Comparison of ENCODE assay signal across 8 mouse cellular contexts in the genomic region with DNA sequence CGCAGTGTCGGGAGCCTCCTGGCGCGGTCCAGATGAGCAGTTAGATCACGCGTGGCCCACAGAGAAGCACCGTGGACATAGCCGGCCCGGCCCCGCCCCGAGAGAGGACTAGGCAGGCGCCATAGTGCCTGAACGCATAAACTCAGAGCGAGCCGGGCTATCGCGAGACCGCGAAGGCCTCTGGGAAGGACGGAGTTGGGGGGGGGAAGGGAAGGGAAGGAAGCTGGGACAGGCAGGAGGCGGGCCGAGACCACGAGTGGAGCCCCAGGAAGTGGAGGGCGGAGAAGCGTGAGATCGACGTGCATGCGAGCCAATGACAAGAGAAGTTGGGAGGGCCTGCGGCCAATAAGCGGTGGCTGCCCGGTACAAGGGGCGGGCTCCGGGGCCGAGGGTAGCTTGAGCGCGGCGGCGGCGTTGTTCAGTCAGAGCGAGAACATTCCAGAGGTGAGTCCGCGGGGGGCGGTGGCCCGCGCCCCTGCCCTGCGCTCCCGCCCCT. TPM values are rescaled to one million over a fixed set of nuclear protein-coding genes. Genes with fewer than 3 reads are reported as not detected.
DNase-seq lines count a peak whose midpoint lies in the region; ATAC-seq and TF ChIP-seq lines count a peak whose summit lies in the region.

A gene (plus strand): TSS at position 221 of the 496 bp plus-strand sequence.

- H3K36me3 ChIP-seq in heart, embryonic 12.5 days, result peaks cover 34% of the 10 kb centered on the region
- H3K36me3 ChIP-seq in kidney, postnatal 0 days (ENCODE audit: insufficient read depth, low read length), result peaks cover 23% of the 10 kb centered on the region
- H3K36me3 ChIP-seq in liver, embryonic 11.5 days (ENCODE audit: control insufficient read depth, insufficient read depth, low read length), result peaks cover 29% of the 10 kb centered on the region
- peaks cover 38% of the 10 kb centered on the region for H3K36me3 ChIP-seq in stomach, embryonic 14.5 days (ENCODE audit: control insufficient read depth, insufficient read depth, low read length)

- H3K27ac ChIP-seq in heart, embryonic 12.5 days (ENCODE audit: poor library complexity, severe bottlenecking), result peak within 1 kb of the TSS; percentile 98
- peak within 1 kb of the TSS; percentile 100 for H3K27ac ChIP-seq in kidney, postnatal 0 days
- peak within 1 kb of the TSS; percentile 98 for H3K27ac ChIP-seq in liver, embryonic 11.5 days (ENCODE audit: low read depth, low read length)
- H3K27ac ChIP-seq in stomach, embryonic 14.5 days (ENCODE audit: low read length), result peak within 1 kb of the TSS; percentile 98

- WGBS in heart, embryonic 12.5 days, result under 1% methylated on average over 46 of the region's 47 CpGs
- under 1% methylated on average over 31 of the region's 47 CpGs for WGBS in kidney, postnatal 0 days
- 0% methylated on average over 43 of the region's 47 CpGs for WGBS in liver, embryonic 11.5 days
- under 1% methylated on average over 42 of the region's 47 CpGs for WGBS in stomach, embryonic 14.5 days

- H3K9me3 ChIP-seq in heart, embryonic 12.5 days (replicated peaks), result no peaks in the 10 kb centered on the region
- H3K9me3 ChIP-seq in kidney, postnatal 0 days (replicated peaks; ENCODE audit: low read length), result no peaks in the 10 kb centered on the region
- H3K9me3 ChIP-seq in liver, embryonic 11.5 days (ENCODE audit: control insufficient read depth, low read length), result no peaks in the 10 kb centered on the region
- no peaks in the 10 kb centered on the region for H3K9me3 ChIP-seq in stomach, embryonic 14.5 days (ENCODE audit: control insufficient read depth, low read depth, low read length)

- H3K27me3 ChIP-seq in heart, embryonic 12.5 days (replicated peaks), result no peaks in the 10 kb centered on the region
- H3K27me3 ChIP-seq in kidney, postnatal 0 days (ENCODE audit: insufficient read depth, low read length), result no peaks in the 10 kb centered on the region
- H3K27me3 ChIP-seq in liver, embryonic 11.5 days (replicated peaks; ENCODE audit: control insufficient read depth, insufficient read depth, low read length), result no peaks in the 10 kb centered on the region
- no peaks in the 10 kb centered on the region for H3K27me3 ChIP-seq in stomach, embryonic 14.5 days (ENCODE audit: control insufficient read depth, insufficient read depth, low read length)

- DNase-seq in CD4-positive helper T cell, adult 2 months (ENCODE audit: low read depth, low spot score), result peak; percentile 99
- peak; percentile 98 for DNase-seq in brain, embryonic 18.5 days (ENCODE audit: low read depth, low spot score)
- DNase-seq in kidney, postnatal 0 days (ENCODE audit: low spot score), result peak; percentile 99
- DNase-seq in liver, embryonic 11.5 days (ENCODE audit: low spot score), result peak; percentile 99
- DNase-seq in naive thymus-derived CD4-positive, alpha-beta T cell, adult 2 months (ENCODE audit: low read depth), result peak; percentile 99

- H3K4me2 ChIP-seq in heart, embryonic 12.5 days, result peak within 1 kb of the TSS; percentile 85
- peak within 1 kb of the TSS; percentile 86 for H3K4me2 ChIP-seq in kidney, postnatal 0 days (ENCODE audit: low read length)
- peak within 1 kb of the TSS; percentile 94 for H3K4me2 ChIP-seq in liver, embryonic 11.5 days
- H3K4me2 ChIP-seq in stomach, embryonic 14.5 days (replicated peaks; ENCODE audit: low read depth, low read length), result peak within 1 kb of the TSS; percentile 79

- peak within 1 kb of the TSS; percentile 86 for H3K4me3 ChIP-seq in heart, embryonic 12.5 days
- peak within 1 kb of the TSS; percentile 99 for H3K4me3 ChIP-seq in kidney, postnatal 0 days (replicated peaks; ENCODE audit: low read depth, low read length)
- peak within 1 kb of the TSS; percentile 98 for H3K4me3 ChIP-seq in liver, embryonic 11.5 days (ENCODE audit: low read depth, low read length)
- H3K4me3 ChIP-seq in stomach, embryonic 14.5 days (ENCODE audit: low read depth, low read length), result peak within 1 kb of the TSS; percentile 64

- peak within 1 kb of the TSS; percentile 96 for H3K9ac ChIP-seq in heart, embryonic 12.5 days
- peak within 1 kb of the TSS; percentile 100 for H3K9ac ChIP-seq in kidney, postnatal 0 days (ENCODE audit: low read depth, low read length)
- peak within 1 kb of the TSS; percentile 99 for H3K9ac ChIP-seq in liver, embryonic 11.5 days (ENCODE audit: low read depth, low read length)
- H3K9ac ChIP-seq in stomach, embryonic 14.5 days (replicated peaks; ENCODE audit: low read depth, low read length), result peak within 1 kb of the TSS; percentile 96

- no peak for TF ChIP-seq CTCF in kidney, postnatal 0 days (IDR thresholded peaks at IDR 0.05; ENCODE audit: low read depth)

- peak; percentile 90 for ATAC-seq in erythroid progenitor cell, adult 5-6 weeks (replicated peaks; ENCODE audit: low FRiP score, poor library complexity, severe bottlenecking)
- peak; percentile 99 for ATAC-seq in heart, embryonic 12.5 days (ENCODE audit: insufficient number of reproducible peaks, low FRiP score)
- ATAC-seq in kidney, postnatal 0 days (replicated peaks; ENCODE audit: low FRiP score, low read depth), result peak; percentile 95
- peak; percentile 96 for ATAC-seq in liver, embryonic 11.5 days (replicated peaks; ENCODE audit: low FRiP score)
- peak; percentile 98 for ATAC-seq in stomach, embryonic 14.5 days (ENCODE audit: insufficient number of reproducible peaks, insufficient read depth, low FRiP score, low read depth)

- peaks cover 35% of the 10 kb centered on the region for H3K4me1 ChIP-seq in heart, embryonic 12.5 days (replicated peaks)
- H3K4me1 ChIP-seq in kidney, postnatal 0 days (replicated peaks; ENCODE audit: insufficient read depth, low read length), result peaks cover 5% of the 10 kb centered on the region; the same call in 1 of the 2 replicates
- H3K4me1 ChIP-seq in liver, embryonic 11.5 days (replicated peaks; ENCODE audit: control insufficient read depth, insufficient read depth, low read length), result peaks cover 36% of the 10 kb centered on the region
- peaks cover 23% of the 10 kb centered on the region; the same call in 1 of the 2 replicates for H3K4me1 ChIP-seq in stomach, embryonic 14.5 days (ENCODE audit: control insufficient read depth, insufficient read depth, low read length)

RNA-seq across cellular contexts. Expression of the gene that starts here (rescaled TPM):
- 265 and 296 TPM in 2 replicates for total RNA-seq in erythroid progenitor cell, adult 5-6 weeks (2015; ENCODE audit: low replicate concordance)
- 240 and 253 TPM in 2 replicates for total RNA-seq in erythroid progenitor cell, adult 5-6 weeks (2017; ENCODE audit: low replicate concordance)
- 510 TPM in 2 replicates for polyA plus RNA-seq in heart, embryonic 12.5 days (2016; fragmentation: Nextera tagmentation; extraction: Ambion mirVana)
- polyA plus RNA-seq in kidney, postnatal 0 days (2015; fragmentation: Nextera tagmentation; extraction: Ambion mirVana), result 673 and 701 TPM in 2 replicates
- polyA plus RNA-seq in liver, embryonic 11.5 days (2014; fragmentation: Nextera tagmentation; extraction: Ambion mirVana), result 623 and 628 TPM in 2 replicates
- 448 and 475 TPM in 2 replicates for polyA plus RNA-seq in stomach, embryonic 14.5 days (2014; fragmentation: Nextera tagmentation; extraction: Ambion mirVana)

Comparison
In these comparisons a context has a peak if more than half of its experiments do, and no peak if none do; other contexts are left out.
1. Peak in every context shown above with its lines: DNase-seq, ATAC-seq, H3K4me3 ChIP-seq and H3K27ac ChIP-seq.